Mouse (Mus musculus) spleen, postnatal 14 days (tissue): ENCODE results near the gene Emilin2.
A peak's percentile ranks its signal among the peaks of the same experiment; 100 is the strongest.
"Not testable (repeated sequence)": the region's sequence is repeated elsewhere in the genome, so short reads cannot be mapped to it uniquely, and the experiment has no call there.

Experiments
- DNase-seq, 2 experiments: peaks; one replicate each; pipeline ENCODE4 v3.0.0; 2021 to 2022; ENCODE audit warnings: low spot score in 2 of 2

The Emilin2 gene

GRCm38 (mm10) chr17:71311340-71312171 is at the start of gene Emilin2:
Gene Emilin2 (minus strand): TSS chr17:71311978.
- peak in 1 of 2 experiments; percentile 58 for DNase-seq

GRCm38 (mm10) chr17:71355526-71355925 is 43.7 kb upstream of the Emilin2 start:
- no peak for DNase-seq

GRCm38 (mm10) chr17:71354205-71354604 is 42.4 kb upstream of the Emilin2 start:
- DNase-seq = no peak

DNA sequence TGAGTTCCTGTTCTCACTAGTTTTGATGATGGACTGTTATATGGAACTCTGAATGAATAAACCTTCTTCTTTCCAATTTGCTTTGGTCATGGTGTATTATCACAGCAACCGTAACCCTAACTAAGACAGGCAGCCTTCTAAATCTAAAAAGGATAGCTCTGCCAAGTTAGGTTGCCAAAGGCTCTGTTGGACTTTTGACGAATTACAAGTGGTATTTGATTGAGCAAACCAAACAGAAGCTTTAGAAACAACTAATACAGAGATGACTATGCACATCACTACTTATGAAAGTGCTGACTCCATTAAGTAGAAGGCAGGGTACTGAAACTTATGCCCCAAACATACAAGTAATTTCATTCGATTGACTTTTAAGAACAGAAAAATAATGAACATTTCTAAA is 36.4 kb upstream of the Emilin2 start:
- DNase-seq = no peak

- no peak for DNase-seq
Observed at GRCm38 (mm10) chr17:71342006-71342405, 30.2 kb upstream of the Emilin2 start.

DNA sequence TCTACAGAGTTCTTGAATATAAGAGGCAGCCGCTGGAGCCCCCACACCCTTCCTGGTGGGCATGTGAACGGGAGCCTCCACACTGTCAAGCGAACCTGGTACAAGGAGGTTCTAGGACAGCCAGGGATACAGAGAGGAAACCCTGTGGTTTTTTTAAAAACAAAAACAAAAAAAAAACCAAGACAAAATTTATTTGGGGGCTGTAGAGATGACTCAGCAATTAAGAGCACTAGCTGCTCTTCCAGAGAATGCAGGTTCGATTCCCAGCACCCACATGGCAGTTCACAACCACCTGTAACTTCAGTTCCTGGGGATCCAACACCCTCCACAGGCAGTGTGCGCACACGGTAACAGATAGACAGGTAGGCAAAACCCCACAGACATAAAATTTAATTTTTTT is 26.8 kb upstream of the Emilin2 start:
- no peak for DNase-seq

DNA sequence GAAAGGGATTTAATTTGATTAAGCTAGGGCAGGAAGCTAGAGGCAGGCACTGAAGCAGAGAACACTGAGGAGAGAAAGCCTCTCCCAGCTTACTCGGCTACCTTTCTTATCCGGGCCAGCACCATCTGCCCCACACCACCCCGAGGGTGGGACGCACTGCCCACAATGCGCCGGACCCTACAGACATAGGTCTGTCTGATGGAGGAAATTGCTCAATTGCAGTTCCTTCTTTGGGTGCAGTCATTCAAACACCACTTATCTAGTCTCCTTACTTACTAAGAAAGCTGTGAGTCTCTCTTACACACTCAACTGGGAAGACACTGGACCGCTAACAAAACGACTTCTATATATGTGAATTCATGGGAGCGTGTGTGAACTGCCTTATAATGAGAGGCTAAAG is 25.8 kb upstream of the Emilin2 start:
- no peak for DNase-seq

DNA sequence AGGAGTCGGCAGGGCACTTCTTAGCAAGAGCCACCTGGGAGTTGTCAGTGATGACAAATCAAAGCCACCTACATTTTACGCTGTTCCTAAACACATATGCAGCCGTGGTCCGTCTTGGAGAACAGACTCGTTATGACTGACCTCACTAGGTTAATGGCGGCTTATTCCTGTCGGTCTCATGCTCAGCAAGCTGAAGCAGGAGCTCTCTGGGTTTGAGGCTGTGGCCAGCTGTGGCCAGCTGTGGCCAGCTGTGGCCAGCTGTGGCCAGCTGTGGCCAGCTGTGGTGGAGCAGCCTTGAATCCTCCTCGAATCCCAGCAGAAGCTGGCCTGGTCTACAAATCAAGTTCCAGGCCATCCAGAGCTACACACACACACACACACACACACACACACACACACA is 24.6 kb upstream of the Emilin2 start:
- DNase-seq = no peak

DNA sequence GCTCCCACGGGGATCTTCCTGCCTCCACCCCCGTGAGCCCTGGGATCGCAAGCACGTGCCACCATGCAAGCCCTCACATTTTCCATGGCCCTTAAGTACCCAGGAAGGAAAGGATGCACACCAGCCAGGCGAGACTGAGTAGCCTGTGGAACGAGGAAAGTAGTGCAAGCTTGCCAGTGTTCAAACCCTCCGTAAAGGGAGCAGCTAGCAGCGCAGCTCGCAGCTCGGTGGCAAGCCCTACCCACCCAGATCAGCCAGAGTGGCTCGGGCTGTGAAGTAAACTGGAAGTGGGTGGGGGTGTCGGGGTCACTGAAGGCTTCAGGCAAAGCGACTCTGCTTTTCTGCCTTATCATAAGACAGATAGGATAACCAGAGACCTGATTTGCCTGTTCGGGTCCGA is 20.5 kb upstream of the Emilin2 start:
- DNase-seq = no peak

DNA sequence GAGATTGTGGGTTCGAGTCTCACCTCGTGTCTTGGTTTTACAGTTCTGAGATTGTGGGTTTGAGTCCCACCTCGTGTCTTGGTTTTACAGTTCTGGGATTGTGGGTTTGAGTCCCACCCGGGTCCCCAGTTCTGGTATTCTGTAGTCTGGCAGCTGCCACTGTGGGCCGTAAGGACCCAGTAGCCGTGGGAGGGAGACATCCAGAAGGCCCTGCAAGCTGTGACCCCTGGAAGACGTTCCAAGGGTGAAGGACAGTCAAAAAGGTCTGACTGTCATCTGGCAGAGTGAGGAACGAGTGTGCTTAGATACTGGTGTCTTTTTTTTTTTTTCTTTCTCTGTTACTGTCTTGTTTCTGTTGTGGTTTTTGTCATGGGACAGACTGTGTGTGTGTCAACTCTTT is 9.0 kb upstream of the Emilin2 start:
- not testable (repeated sequence) for DNase-seq

- no peak for DNase-seq
Observed at GRCm38 (mm10) chr17:71319361-71319760, 7.6 kb upstream of the Emilin2 start.

DNA sequence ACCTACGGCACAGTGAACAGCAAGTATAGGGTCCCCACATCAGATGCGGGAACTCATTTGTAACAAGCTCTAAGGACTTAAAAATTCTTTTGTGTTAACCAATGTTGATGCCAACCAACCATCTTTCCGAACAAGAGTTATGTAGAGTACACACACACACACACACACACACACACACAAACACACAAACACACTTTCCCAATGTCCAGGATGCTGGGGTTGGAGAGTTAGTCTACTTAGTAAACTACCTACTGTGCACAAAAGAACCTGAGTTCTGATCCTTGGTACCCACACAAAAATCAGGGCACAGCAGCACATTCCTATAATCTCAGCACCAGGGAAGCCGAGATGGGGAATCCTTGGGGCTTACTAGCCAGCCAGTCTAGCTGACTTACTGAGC is 5.8 kb upstream of the Emilin2 start:
- no peak for DNase-seq

DNA sequence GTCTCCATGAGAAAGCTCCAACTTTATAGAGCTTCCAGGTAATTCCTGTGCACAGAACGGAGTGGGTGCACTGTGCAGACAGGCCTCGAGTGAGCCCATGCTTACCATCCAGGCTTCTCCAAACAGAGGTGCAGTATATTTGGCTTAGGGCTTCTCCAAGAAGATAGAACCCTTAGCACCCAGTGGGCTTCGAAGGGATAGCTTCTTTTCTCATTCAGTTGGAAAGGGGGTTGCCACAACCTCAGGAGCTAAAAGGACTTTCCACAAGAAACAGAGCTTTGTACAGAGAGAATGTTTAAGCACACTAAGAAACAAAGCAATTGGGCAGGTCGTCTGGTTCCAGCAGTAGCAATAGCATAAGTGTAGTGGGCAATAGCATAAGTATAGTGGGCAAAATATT is 2.5 kb upstream of the Emilin2 start:
- DNase-seq = no peak

- peak; percentile 43 to 44 for DNase-seq
Observed at GRCm38 (mm10) chr17:71310486-71311339, 1.1 kb downstream of the Emilin2 start.

DNA sequence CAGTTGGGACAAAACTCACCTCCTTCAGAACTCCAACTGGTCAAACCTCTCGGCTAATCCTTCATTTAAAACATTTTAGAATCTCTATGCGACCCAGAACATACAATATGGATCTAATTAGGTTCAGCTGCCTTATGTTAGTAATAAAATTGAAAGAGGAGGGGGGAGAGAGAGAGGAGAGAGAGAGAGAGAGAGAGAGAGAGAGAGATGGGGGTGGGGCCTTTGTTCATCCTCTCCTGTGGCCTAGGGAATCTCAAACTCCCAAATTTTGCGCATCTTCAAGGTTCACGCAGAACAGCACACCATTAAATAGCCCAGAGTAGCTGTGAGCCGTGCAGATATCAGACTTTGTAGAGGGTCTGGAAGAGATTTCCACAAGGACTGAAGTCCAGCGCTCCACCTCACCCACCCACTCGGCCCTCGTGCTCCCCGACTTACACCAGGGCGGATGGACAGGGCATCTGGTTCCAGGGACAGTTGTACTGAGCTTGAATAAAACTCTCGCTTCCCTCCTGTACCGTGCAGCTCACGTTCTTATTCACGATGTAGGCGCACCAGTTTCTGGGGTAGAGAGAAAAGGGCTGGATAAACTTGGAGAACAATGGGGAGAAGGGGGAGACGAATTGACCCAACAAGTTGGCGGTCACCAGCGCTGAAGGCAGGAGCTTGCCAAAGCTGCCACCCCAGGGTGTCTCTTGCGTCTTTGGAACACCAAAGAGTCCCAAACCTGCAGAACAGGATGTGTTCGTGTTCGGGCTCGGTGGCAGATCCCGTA is 1.9 kb downstream of the Emilin2 start:
- DNase-seq = no peak

- DNase-seq = no peak
Observed at GRCm38 (mm10) chr17:71309141-71309540, 2.6 kb downstream of the Emilin2 start.

- DNase-seq = no peak
Observed at GRCm38 (mm10) chr17:71308296-71308695, 3.5 kb downstream of the Emilin2 start.

- no peak for DNase-seq
Observed at GRCm38 (mm10) chr17:71307251-71307790, 4.5 kb downstream of the Emilin2 start.

- no peak for DNase-seq
Observed at GRCm38 (mm10) chr17:71306716-71307115, 5.1 kb downstream of the Emilin2 start.

GRCm38 (mm10) chr17:71306091-71306490 is 5.7 kb downstream of the Emilin2 start:
- no peak for DNase-seq

DNA sequence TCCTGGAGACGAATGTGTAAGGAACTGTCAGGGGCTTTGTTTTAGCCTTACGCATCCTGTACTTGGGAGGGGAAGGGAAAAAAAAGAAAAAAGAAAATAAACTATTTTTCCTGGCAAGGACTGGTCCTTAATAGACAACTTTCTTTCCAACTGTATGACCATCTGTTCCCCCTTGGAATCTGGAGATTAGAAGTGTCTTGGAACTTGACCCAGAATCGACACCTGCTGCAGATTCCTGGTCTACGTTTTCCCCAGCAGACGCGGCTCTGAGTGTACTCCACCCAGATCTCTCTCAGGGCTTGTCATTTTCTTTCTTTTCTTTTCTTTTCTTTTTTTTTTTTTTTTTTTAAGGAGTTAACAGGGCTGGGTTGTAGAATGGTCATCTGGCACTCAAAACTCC is 8.3 kb downstream of the Emilin2 start:
- no peak for DNase-seq

DNA sequence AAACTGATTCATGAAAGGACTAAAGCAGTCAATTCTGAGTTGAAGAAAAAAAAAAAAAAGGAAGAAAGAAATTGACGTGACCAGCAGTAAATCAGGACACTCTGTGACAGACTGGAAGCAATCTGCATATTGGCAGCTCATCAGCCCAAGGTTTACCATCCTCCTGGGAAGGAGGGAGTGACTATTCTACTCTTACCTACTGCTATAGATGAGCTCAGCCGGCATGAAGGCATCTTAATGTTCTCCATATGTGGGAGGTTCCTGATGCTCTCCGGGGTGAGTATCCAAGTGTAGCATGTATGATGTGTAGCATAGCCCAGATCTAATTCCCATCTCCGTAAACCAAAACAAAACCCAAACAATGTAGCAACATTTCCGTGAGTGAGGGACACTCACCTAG is 10.4 kb downstream of the Emilin2 start:
- no peak for DNase-seq
